Mouse (Mus musculus) olfactory bulb, adult 2 months (tissue): ENCODE results near the gene Neurl3.

ENCODE experiments used
- CTCF ChIP-seq: fragments of 200-500 bp; IDR thresholded peaks from 2 replicates; pipeline ENCODE4 v1.5.1; 2012; ENCODE audit warnings: low read depth, mild to moderate bottlenecking, low read length, moderate library complexity; ENCODE audit not compliant: insufficient read depth
- POLR2A ChIP-seq: fragments of 200-500 bp; IDR thresholded peaks from 2 replicates; pipeline ENCODE4 v1.6.1; 2012; ENCODE audit warnings: mild to moderate bottlenecking, low read depth, low read length, moderate library complexity; ENCODE audit not compliant: insufficient read depth

DNA sequence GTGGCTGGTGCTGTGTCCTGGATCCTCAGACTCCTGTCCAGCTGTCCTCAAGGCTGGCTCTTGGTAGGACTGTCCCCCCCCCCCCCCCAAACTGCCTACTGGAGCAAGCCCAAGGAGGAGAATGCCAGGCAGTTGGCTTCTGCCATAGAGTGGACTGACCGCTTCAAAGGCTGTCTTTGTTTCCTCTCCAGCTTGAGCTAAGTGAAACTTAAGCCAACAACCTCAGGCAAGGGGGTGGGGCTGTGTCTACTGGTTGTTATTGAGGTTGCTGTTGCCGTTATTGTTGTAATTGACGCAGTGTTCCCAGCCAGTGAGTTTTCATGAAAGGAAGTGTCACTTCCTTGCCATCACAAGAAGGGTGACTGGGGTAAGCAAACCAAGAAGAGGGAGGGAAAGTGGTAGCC, 35.0 kb upstream of the Neurl3 start:
- TF ChIP-seq CTCF (no peak), POLR2A (no peak)
